Mouse (Mus musculus) erythroid progenitor cell, adult 5-6 weeks (primary cell): ENCODE results near the gene Tas2r136. TPM values are rescaled to one million over a fixed set of nuclear protein-coding genes. Genes with fewer than 3 reads are reported as not detected.

Experiments
- ATAC-seq: replicated peaks from 2 replicates; pipeline ENCODE4 v1.8.0; 2016; ENCODE audit warnings: moderate number of reproducible peaks, mild to moderate bottlenecking, moderate TSS enrichment, inconsistent platforms; ENCODE audit not compliant: poor library complexity, low FRiP score, severe bottlenecking
- total RNA-seq, 2 experiments: library from RNA; stranded (forward) in 1 of 2; stranded (reverse) in 1 of 2; fragments of 150-400 nt in 1 of 2; fragments of 186-747, 209-891 nt in 1 of 2; gene quantifications; 2 replicates each; pipeline versions ENCODE4 v1.2.3 to v1.2.4; 2015 to 2017; ENCODE audit warnings: low replicate concordance in 2 of 2

The Tas2r136 gene
- total RNA-seq (2015; ENCODE audit: low replicate concordance) = not detected in 2 replicates
- total RNA-seq (2017; ENCODE audit: low replicate concordance) = not detected in 2 replicates

- no peak for ATAC-seq
Measured at GRCm38 (mm10) chr6:132778062-132778461, at the start of gene Tas2r136. TSS of gene Tas2r136 (minus strand) at chr6:132778162.

GRCm38 (mm10) chr6:132802518-132802917 lies 24.6 kb upstream of the Tas2r136 start, which contains the start of gene Tas2r117:
TSS of gene Tas2r117 (plus strand) at chr6:132802818.
- no peak for ATAC-seq

- ATAC-seq = no peak
Measured at GRCm38 (mm10) chr6:132795393-132795792, 17.4 kb upstream of the Tas2r136 start.

GRCm38 (mm10) chr6:132761831-132762230 lies 16.1 kb downstream of the Tas2r136 start, which contains the start of gene Tas2r102:
TSS of gene Tas2r102 (plus strand) at chr6:132762131.
- no peak for ATAC-seq

- no peak for ATAC-seq
Measured at GRCm38 (mm10) chr6:132754430-132754829, 23.5 kb downstream of the Tas2r136 start, which contains the start of gene Tas2r124. TSS of gene Tas2r124 (plus strand) at chr6:132754730.

- ATAC-seq = no peak
Measured at GRCm38 (mm10) chr6:132750206-132750605, 27.8 kb downstream of the Tas2r136 start.

GRCm38 (mm10) chr6:132737935-132738334 lies 40.0 kb downstream of the Tas2r136 start, which contains the start of gene Tas2r115:
TSS of gene Tas2r115 (minus strand) at chr6:132738035.
- ATAC-seq = no peak

Other genes with a start within 250 kb of the Tas2r136 start
- gene Prh1, start 208.4 kb downstream of the Tas2r136 start, total RNA-seq (2015; ENCODE audit: low replicate concordance) = not detected in 2 replicates
- not detected in 2 replicates for gene Prh1, start 208.4 kb downstream of the Tas2r136 start, total RNA-seq (2017; ENCODE audit: low replicate concordance)
- gene Prp2, start 182.2 kb downstream of the Tas2r136 start, total RNA-seq (2015; ENCODE audit: low replicate concordance) = not detected in 2 replicates
- not detected in 2 replicates for gene Prp2, start 182.2 kb downstream of the Tas2r136 start, total RNA-seq (2017; ENCODE audit: low replicate concordance)
- gene A630073D07Rik, start 126.6 kb downstream of the Tas2r136 start, total RNA-seq (2015; ENCODE audit: low replicate concordance) = not detected in 2 replicates
- not detected in 2 replicates for gene A630073D07Rik, start 126.6 kb downstream of the Tas2r136 start, total RNA-seq (2017; ENCODE audit: low replicate concordance)
- not detected in 2 replicates for gene Tas2r120, start 121.2 kb downstream of the Tas2r136 start, total RNA-seq (2015; ENCODE audit: low replicate concordance)
- gene Tas2r120, start 121.2 kb downstream of the Tas2r136 start, total RNA-seq (2017; ENCODE audit: low replicate concordance) = not detected in 2 replicates
- not detected in 2 replicates for gene Tas2r121, start 77.2 kb downstream of the Tas2r136 start, total RNA-seq (2015; ENCODE audit: low replicate concordance)
- gene Tas2r121, start 77.2 kb downstream of the Tas2r136 start, total RNA-seq (2017; ENCODE audit: low replicate concordance) = not detected in 2 replicates
- gene Tas2r122, start 66.2 kb downstream of the Tas2r136 start, total RNA-seq (2015; ENCODE audit: low replicate concordance) = not detected in 2 replicates
- gene Tas2r122, start 66.2 kb downstream of the Tas2r136 start, total RNA-seq (2017; ENCODE audit: low replicate concordance) = not detected in 2 replicates
- not detected in 2 replicates for gene Tas2r115, start 40.1 kb downstream of the Tas2r136 start, total RNA-seq (2015; ENCODE audit: low replicate concordance)
- gene Tas2r115, start 40.1 kb downstream of the Tas2r136 start, total RNA-seq (2017; ENCODE audit: low replicate concordance) = not detected in 2 replicates
- gene Tas2r124, start 23.4 kb downstream of the Tas2r136 start, total RNA-seq (2015; ENCODE audit: low replicate concordance) = not detected in 2 replicates
- not detected in 2 replicates for gene Tas2r124, start 23.4 kb downstream of the Tas2r136 start, total RNA-seq (2017; ENCODE audit: low replicate concordance)
- not detected in 2 replicates for gene Tas2r102, start 16.0 kb downstream of the Tas2r136 start, total RNA-seq (2015; ENCODE audit: low replicate concordance)
- gene Tas2r102, start 16.0 kb downstream of the Tas2r136 start, total RNA-seq (2017; ENCODE audit: low replicate concordance) = not detected in 2 replicates
- gene Tas2r117, start 24.7 kb upstream of the Tas2r136 start, total RNA-seq (2015; ENCODE audit: low replicate concordance) = not detected in 2 replicates
- not detected in 2 replicates for gene Tas2r117, start 24.7 kb upstream of the Tas2r136 start, total RNA-seq (2017; ENCODE audit: low replicate concordance)
- not detected in 2 replicates for gene Tas2r123, start 69.0 kb upstream of the Tas2r136 start, total RNA-seq (2015; ENCODE audit: low replicate concordance)
- not detected in 2 replicates for gene Tas2r123, start 69.0 kb upstream of the Tas2r136 start, total RNA-seq (2017; ENCODE audit: low replicate concordance)
- not detected in 2 replicates for gene Tas2r116, start 77.3 kb upstream of the Tas2r136 start, total RNA-seq (2015; ENCODE audit: low replicate concordance)
- not detected in 2 replicates for gene Tas2r116, start 77.3 kb upstream of the Tas2r136 start, total RNA-seq (2017; ENCODE audit: low replicate concordance)
- not detected in 2 replicates for gene Tas2r110, start 89.8 kb upstream of the Tas2r136 start, total RNA-seq (2015; ENCODE audit: low replicate concordance)
- gene Tas2r110, start 89.8 kb upstream of the Tas2r136 start, total RNA-seq (2017; ENCODE audit: low replicate concordance) = not detected in 2 replicates
- gene Tas2r113, start 114.8 kb upstream of the Tas2r136 start, total RNA-seq (2015; ENCODE audit: low replicate concordance) = not detected in 2 replicates
- not detected in 2 replicates for gene Tas2r113, start 114.8 kb upstream of the Tas2r136 start, total RNA-seq (2017; ENCODE audit: low replicate concordance)
- gene Tas2r125, start 131.5 kb upstream of the Tas2r136 start, total RNA-seq (2015; ENCODE audit: low replicate concordance) = not detected in 2 replicates
- not detected in 2 replicates for gene Tas2r125, start 131.5 kb upstream of the Tas2r136 start, total RNA-seq (2017; ENCODE audit: low replicate concordance)
- not detected in 2 replicates for gene Tas2r129, start 172.9 kb upstream of the Tas2r136 start, total RNA-seq (2015; ENCODE audit: low replicate concordance)
- not detected in 2 replicates for gene Tas2r129, start 172.9 kb upstream of the Tas2r136 start, total RNA-seq (2017; ENCODE audit: low replicate concordance)
- not detected in 2 replicates for gene Tas2r131, start 179.8 kb upstream of the Tas2r136 start, total RNA-seq (2015; ENCODE audit: low replicate concordance)
- gene Tas2r131, start 179.8 kb upstream of the Tas2r136 start, total RNA-seq (2017; ENCODE audit: low replicate concordance) = not detected in 2 replicates
- gene Tas2r109, start 202.8 kb upstream of the Tas2r136 start, total RNA-seq (2015; ENCODE audit: low replicate concordance) = not detected in 2 replicates
- gene Tas2r109, start 202.8 kb upstream of the Tas2r136 start, total RNA-seq (2017; ENCODE audit: low replicate concordance) = not detected in 2 replicates